Mouse (Mus musculus): ENCODE measurements at regions not wholly inside any gene's neighbourhood (a gene's known extent, or its start where the extent isn't known, plus 50 kb on each side); places are given as distances from the start of the nearest gene placed in this dataset.
A peak's percentile ranks its signal among the peaks of the same experiment; 100 is the strongest.

DNA sequence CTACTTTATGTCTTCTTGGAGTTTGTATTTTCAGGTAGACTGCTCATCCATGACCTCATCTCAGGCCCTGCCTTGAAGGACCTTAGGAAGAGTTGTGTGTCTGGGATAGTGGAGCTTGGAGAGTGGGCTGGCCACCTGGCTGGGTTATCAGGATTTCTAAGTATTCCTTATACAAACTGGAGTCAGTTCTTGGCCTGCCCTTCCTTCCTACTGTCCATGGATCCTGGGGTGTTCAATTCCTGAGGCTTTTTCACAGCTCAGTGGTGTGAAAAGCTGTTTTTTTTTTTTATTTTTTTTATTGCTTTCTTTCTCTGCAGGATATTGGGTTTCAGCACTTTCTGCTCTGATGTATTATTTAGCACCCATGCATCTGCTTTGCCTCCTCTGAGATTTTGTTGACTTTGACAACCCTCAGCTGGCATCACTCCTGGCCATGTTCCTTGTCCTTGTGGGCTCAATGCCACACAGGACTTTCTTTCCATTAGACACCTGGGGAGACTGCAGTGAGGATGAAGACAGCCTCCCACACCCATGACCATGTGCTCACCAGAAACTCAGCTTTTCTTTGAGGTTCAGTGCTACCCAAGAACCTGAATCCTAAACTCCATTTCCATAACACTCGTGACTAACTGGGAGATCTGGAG is 252.2 kb downstream of the Gm7361 start:
- Histone ChIP-seq H3K79me2 (ENCODE audit: control insufficient read depth, insufficient read depth) (no peaks in the 10 kb centered on the region), H3ac (ENCODE audit: control insufficient read depth, insufficient read length) (no peak overlapping the region), H3K4me3 (no peak overlapping the region), H3K4me2 (ENCODE audit: low read depth) (no peak overlapping the region), H3K36me3 (ENCODE audit: control insufficient read depth, insufficient read depth) (no peaks in the 10 kb centered on the region), H3K27me3 (ENCODE audit: control insufficient read depth, insufficient read depth, insufficient read length) (no peaks in the 10 kb centered on the region)
- TF ChIP-seq MYOG (IDR thresholded peaks at IDR 0.05; ENCODE audit: control insufficient read depth in 1 of 3, insufficient read depth in 1 of 3, insufficient read length in 2 of 3, low read depth in 2 of 3) (no peak), TCF12 (IDR thresholded peaks at IDR 0.05; ENCODE audit: insufficient read depth, poor library complexity, severe bottlenecking) (no peak), MAX (IDR thresholded peaks at IDR 0.05; ENCODE audit: low read depth) (no peak)

DNA sequence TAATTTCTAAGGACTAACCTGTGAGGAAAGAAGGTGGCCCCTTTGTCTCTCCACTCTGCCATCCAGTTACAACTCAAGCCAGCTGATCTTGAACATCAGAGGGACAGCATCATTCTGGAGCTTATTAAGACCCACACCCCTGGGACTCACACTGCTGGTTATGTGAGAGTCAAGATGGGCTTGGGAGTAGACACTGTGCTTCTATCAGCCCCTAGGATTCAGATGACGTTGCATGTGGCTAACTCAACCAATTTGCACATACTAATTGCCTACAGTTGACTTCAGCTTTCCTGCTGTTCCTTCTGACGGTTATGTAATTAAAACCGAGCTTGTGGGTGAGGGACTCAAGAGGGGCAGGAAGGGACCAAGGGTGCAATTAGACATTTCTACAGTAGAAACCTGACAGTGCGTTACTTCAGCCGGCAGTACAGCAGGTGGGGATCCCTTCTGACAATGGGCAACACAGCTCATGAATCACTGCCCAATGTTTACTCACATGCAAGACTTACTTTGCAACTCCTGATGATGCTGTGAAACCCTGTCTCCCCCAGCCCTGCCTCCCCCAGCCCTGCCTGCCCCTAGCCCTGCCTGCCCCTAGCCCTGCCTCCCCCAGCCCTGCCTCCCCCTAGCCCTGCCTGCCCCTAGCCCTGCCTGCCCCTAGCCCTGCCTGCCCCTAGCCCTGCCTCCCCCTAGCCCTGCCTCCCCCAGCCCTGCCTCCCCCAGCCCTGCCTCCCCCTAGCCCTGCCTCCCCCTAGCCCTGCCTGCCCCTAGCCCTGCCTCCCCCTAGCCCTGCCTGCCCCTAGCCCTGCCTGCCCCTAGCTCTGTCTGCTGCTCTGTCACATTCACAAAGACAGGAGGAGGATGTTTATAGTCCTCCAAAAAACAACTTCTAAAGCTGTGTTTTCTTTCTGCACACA is 255.8 kb downstream of the Gm7361 start:
- H3K27me3 ChIP-seq (ENCODE audit: control insufficient read depth, insufficient read depth, insufficient read length) = no peaks in the 10 kb centered on the region

DNA sequence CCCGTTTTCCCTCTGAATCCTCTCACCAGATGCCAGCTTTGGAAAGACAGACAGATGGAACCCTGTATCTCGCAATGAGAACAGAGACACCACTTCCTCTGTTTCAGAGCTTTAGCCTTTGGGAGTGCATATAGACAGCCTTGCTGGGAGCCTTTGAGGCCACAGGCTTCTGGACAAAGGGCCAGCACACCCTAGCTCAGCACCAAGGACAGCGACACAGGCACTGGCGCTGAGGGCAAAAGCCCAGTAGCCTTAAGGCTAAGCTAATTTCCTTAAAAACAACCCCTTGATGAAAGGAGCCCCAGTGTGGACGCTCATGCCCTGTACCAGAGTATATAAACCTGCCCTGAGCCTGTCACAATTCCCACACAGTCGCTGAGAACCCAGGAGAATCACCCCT is 278.1 kb downstream of the Gm7361 start:
- Histone ChIP-seq H3K36me3 (ENCODE audit: control insufficient read depth, insufficient read depth) (no peaks in the 10 kb centered on the region), H3K27me3 (ENCODE audit: control insufficient read depth, insufficient read depth, insufficient read length) (no peaks in the 10 kb centered on the region), H3K79me2 (ENCODE audit: control insufficient read depth, insufficient read depth) (no peaks in the 10 kb centered on the region), H3ac (ENCODE audit: control insufficient read depth, insufficient read length) (no peak overlapping the region), H3K4me2 (ENCODE audit: low read depth) (no peak overlapping the region), H3K4me3 (no peak overlapping the region)
- no peak for TF ChIP-seq CEBPB (IDR thresholded peaks at IDR 0.05; ENCODE audit: insufficient read depth, poor library complexity, severe bottlenecking)
- TF ChIP-seq TCF12 (IDR thresholded peaks at IDR 0.05; ENCODE audit: insufficient read depth, poor library complexity, severe bottlenecking) = no peak
- TF ChIP-seq REST (IDR thresholded peaks at IDR 0.05; ENCODE audit: insufficient read depth, insufficient read length) = peak; percentile 81
- TF ChIP-seq POLR2AphosphoS2 (IDR thresholded peaks at IDR 0.05; ENCODE audit: insufficient read length, low read depth) = no peak
- TF ChIP-seq MAX (IDR thresholded peaks at IDR 0.05; ENCODE audit: low read depth) = no peak

More for the DNA sequence above, 255.8 kb downstream of the Gm7361 start:
- H3K79me2 ChIP-seq (ENCODE audit: control insufficient read depth, insufficient read depth) = no peaks in the 10 kb centered on the region
- H3ac ChIP-seq (ENCODE audit: control insufficient read depth, insufficient read length) = no peak overlapping the region
- TF ChIP-seq E2F4 (IDR thresholded peaks at IDR 0.05; ENCODE audit: insufficient read depth) = no peak
- no peak for TF ChIP-seq TCF3 (IDR thresholded peaks at IDR 0.05; ENCODE audit: insufficient read length, low read depth)
- no peak for TF ChIP-seq SRF (IDR thresholded peaks at IDR 0.05; ENCODE audit: control insufficient read depth, insufficient read length, low read depth)
- no peak for TF ChIP-seq MAX (IDR thresholded peaks at IDR 0.05; ENCODE audit: low read depth)
- no peaks in the 10 kb centered on the region for H3K36me3 ChIP-seq (ENCODE audit: control insufficient read depth, insufficient read depth)
- H3K4me2 ChIP-seq (ENCODE audit: low read depth) = no peak overlapping the region
- H3K4me3 ChIP-seq = no peak overlapping the region

DNA sequence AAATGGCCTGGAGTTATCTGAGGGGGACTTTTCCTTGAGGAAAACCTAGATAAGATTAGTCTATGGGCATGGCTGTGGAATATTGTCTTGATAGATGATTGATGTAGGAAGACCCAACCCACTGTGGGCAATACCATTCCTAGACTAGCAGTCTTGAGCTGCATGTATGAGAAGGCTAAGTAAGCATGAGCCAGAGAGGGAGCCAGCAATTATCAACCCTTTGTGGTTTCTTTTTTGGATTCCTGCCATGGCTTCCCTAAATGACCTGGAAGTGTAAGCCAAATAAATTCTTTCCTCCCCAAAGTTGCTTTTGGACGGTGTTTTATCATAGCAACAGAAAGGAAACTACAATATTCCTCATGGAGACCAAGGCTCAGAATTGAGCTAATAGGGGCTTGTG is 253.7 kb upstream of the Dpp6 start:
- no peak overlapping the region for H3K4me3 ChIP-seq
- no peak overlapping the region for H3ac ChIP-seq (ENCODE audit: control insufficient read depth, insufficient read length)
- no peak overlapping the region for H3K4me2 ChIP-seq (ENCODE audit: low read depth)
- no peaks in the 10 kb centered on the region for H3K27me3 ChIP-seq (ENCODE audit: control insufficient read depth, insufficient read depth, insufficient read length)
- TF ChIP-seq POLR2AphosphoS2 (IDR thresholded peaks at IDR 0.05; ENCODE audit: insufficient read length, low read depth) (no peak), MAX (IDR thresholded peaks at IDR 0.05; ENCODE audit: low read depth) (no peak), TCF12 (IDR thresholded peaks at IDR 0.05; ENCODE audit: insufficient read depth, poor library complexity, severe bottlenecking) (no peak), MYOD1 (IDR thresholded peaks at IDR 0.05; ENCODE audit: control insufficient read depth in 1 of 3, insufficient read length in 2 of 3, low read depth in 2 of 3) (no peak), USF1 (IDR thresholded peaks at IDR 0.05; ENCODE audit: low read depth) (no peak), E2F4 (IDR thresholded peaks at IDR 0.05; ENCODE audit: insufficient read depth) (no peak), POLR2A (IDR thresholded peaks at IDR 0.05; ENCODE audit: insufficient read length, low read depth) (no peak)
- no peaks in the 10 kb centered on the region for H3K79me2 ChIP-seq (ENCODE audit: control insufficient read depth, insufficient read depth)
- H3K36me3 ChIP-seq (ENCODE audit: control insufficient read depth, insufficient read depth) = no peaks in the 10 kb centered on the region

DNA sequence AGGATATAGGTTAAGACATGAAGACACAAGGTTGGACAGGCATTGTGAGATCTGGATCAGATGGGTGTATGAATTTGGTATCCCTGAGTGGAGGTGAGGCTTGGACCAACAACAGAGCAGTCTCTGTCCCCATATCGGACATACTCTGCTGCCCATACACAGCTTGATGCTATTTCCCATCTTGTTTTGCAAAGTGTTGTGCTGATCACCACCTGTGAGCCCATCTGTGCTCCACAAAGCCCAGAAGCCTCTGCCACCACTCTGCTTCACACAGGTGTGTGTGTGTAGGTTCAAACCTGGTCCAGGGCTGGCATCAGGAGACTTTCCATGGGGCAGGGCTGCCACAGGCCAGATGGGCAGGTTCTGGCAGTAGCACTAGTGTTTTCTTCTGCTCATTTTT is 252.9 kb upstream of the Dpp6 start:
- no peak overlapping the region for H3K4me3 ChIP-seq

More for the DNA sequence above, 252.9 kb upstream of the Dpp6 start:
- H3K4me2 ChIP-seq (ENCODE audit: low read depth) = no peak overlapping the region
- H3K79me2 ChIP-seq (ENCODE audit: control insufficient read depth, insufficient read depth) = no peaks in the 10 kb centered on the region
- no peak overlapping the region for H3ac ChIP-seq (ENCODE audit: control insufficient read depth, insufficient read length)
- no peaks in the 10 kb centered on the region for H3K27me3 ChIP-seq (ENCODE audit: control insufficient read depth, insufficient read depth, insufficient read length)
- no peak for TF ChIP-seq MAX (IDR thresholded peaks at IDR 0.05; ENCODE audit: low read depth)
- no peak for TF ChIP-seq MYOG (IDR thresholded peaks at IDR 0.05; ENCODE audit: control insufficient read depth in 1 of 3, insufficient read depth in 1 of 3, insufficient read length in 2 of 3, low read depth in 2 of 3)
- TF ChIP-seq POLR2A (IDR thresholded peaks at IDR 0.05; ENCODE audit: insufficient read length, low read depth) = no peak
- no peaks in the 10 kb centered on the region for H3K36me3 ChIP-seq (ENCODE audit: control insufficient read depth, insufficient read depth)

All from myocyte (in vitro differentiated cells).